Mouse (Mus musculus) C2C12 (cell line): Measurements from ENCODE around the gene Vps13c. TPM values are rescaled to one million over a fixed set of nuclear protein-coding genes. Genes with fewer than 3 reads are reported as not detected.

Experiments used
- H3K27me3 ChIP-seq: one replicate; pipeline ENCODE4 v1.6.1; 2011; ENCODE audit not compliant: control insufficient read depth, insufficient read depth, insufficient read length
- H3K36me3 ChIP-seq: one replicate; pipeline ENCODE4 v1.6.1; 2011; ENCODE audit not compliant: control insufficient read depth, insufficient read depth
- H3K4me3 ChIP-seq: one replicate; pipeline ENCODE4 v1.5.1; 2011; ENCODE audit warnings: mild to moderate bottlenecking, control low read depth; ENCODE audit not compliant: poor library complexity, insufficient read depth, severe bottlenecking
- H3K79me2 ChIP-seq: one replicate; pipeline ENCODE4 v1.6.1; 2011; ENCODE audit not compliant: control insufficient read depth, insufficient read depth
- H3K79me3 ChIP-seq: one replicate; pipeline ENCODE4 v1.6.1; 2011; ENCODE audit warnings: low read depth, control low read depth
- H3ac ChIP-seq: one replicate; pipeline ENCODE3; 2011; ENCODE audit warnings: low read depth; ENCODE audit not compliant: control insufficient read depth, insufficient read length
- CEBPB ChIP-seq: IDR thresholded peaks from one replicate; pipeline ENCODE4 v1.6.1; 2011; ENCODE audit warnings: low read depth, mild to moderate bottlenecking, control low read depth, moderate library complexity
- CTCF ChIP-seq: IDR thresholded peaks from one replicate; pipeline ENCODE4 v1.5.1; 2011; ENCODE audit not compliant: control insufficient read depth, insufficient read depth, insufficient read length
- FOSL1 ChIP-seq: IDR thresholded peaks from one replicate; pipeline ENCODE4 v1.8.0; 2011; ENCODE audit warnings: mild to moderate bottlenecking, low read length; ENCODE audit not compliant: poor library complexity, insufficient read depth, severe bottlenecking
- MAX ChIP-seq: IDR thresholded peaks from one replicate; pipeline ENCODE4 v1.6.1; 2011; ENCODE audit warnings: mild to moderate bottlenecking, control low read depth
- MYOD1 ChIP-seq: IDR thresholded peaks from one replicate; pipeline ENCODE4 v1.6.1; 2011; ENCODE audit warnings: low read depth; ENCODE audit not compliant: control insufficient read depth, insufficient read length
- MYOG ChIP-seq: IDR thresholded peaks from one replicate; pipeline ENCODE4 v1.6.1; 2011; ENCODE audit not compliant: control insufficient read depth, insufficient read length; ENCODE audit errors: extremely low read depth
- USF1 ChIP-seq: IDR thresholded peaks from one replicate; pipeline ENCODE4 v1.6.1; 2011; ENCODE audit warnings: low read depth, mild to moderate bottlenecking, control low read depth, moderate library complexity
- polyA plus RNA-seq: library from polyadenylated mRNA; unstranded; fragments of >200 nt; fragmentation: generic; extraction: Trizol; gene quantifications from one replicate; pipeline ENCODE4 v1.2.1, GENCODE M21; 2012; ENCODE audit warnings: missing spikeins

Vps13c gene
- polyA plus RNA-seq, 1 experiment = 5.2 TPM

- H3K79me2 ChIP-seq = no peaks in the 10 kb centered on the region
Observed at GRCm38 (mm10) chr9:67865411-67865810, 25.2 kb downstream of the Vps13c start.

GRCm38 (mm10) chr9:67867411-67867810 lies 27.2 kb downstream of the Vps13c start:
- Histone ChIP-seq H3ac (no peak overlapping the region), H3K27me3 (no peaks in the 10 kb centered on the region), H3K79me3 (no peaks in the 10 kb centered on the region), H3K4me3 (no peak overlapping the region), H3K36me3 (no peaks in the 10 kb centered on the region), H3K79me2 (no peaks in the 10 kb centered on the region)
- TF ChIP-seq MYOD1 (no peak), CEBPB (no peak), MAX (no peak), USF1 (no peak), FOSL1 (no peak), CTCF (no peak), MYOG (no peak)

More at GRCm38 (mm10) chr9:67865411-67865810, 25.2 kb downstream of the Vps13c start:
- no peak overlapping the region for H3K4me3 ChIP-seq
- H3K27me3 ChIP-seq = no peaks in the 10 kb centered on the region
- H3K36me3 ChIP-seq = no peaks in the 10 kb centered on the region
- TF ChIP-seq CEBPB = no peak
- no peak for TF ChIP-seq CTCF
- TF ChIP-seq MAX = no peak
- no peak for TF ChIP-seq MYOD1
- no peak for TF ChIP-seq USF1
- TF ChIP-seq FOSL1 = no peak
- TF ChIP-seq MYOG = no peak
- no peak overlapping the region for H3ac ChIP-seq
- no peaks in the 10 kb centered on the region for H3K79me3 ChIP-seq

GRCm38 (mm10) chr9:67869691-67870450 lies 29.7 kb downstream of the Vps13c start:
- H3ac ChIP-seq = no peak overlapping the region
- no peaks in the 10 kb centered on the region for H3K27me3 ChIP-seq
- TF ChIP-seq CEBPB (no peak), MYOG (no peak), USF1 (no peak), FOSL1 (no peak), MAX (no peak), CTCF (no peak), MYOD1 (no peak)
- H3K79me2 ChIP-seq = no peaks in the 10 kb centered on the region
- H3K4me3 ChIP-seq = no peak overlapping the region
- no peaks in the 10 kb centered on the region for H3K79me3 ChIP-seq
- H3K36me3 ChIP-seq = no peaks in the 10 kb centered on the region

GRCm38 (mm10) chr9:67874522-67875222 lies 34.5 kb downstream of the Vps13c start:
- TF ChIP-seq CTCF (no peak), FOSL1 (no peak)
- Histone ChIP-seq H3K27me3 (no peaks in the 10 kb centered on the region), H3ac (no peak overlapping the region), H3K4me3 (no peak overlapping the region), H3K79me2 (no peaks in the 10 kb centered on the region), H3K36me3 (no peaks in the 10 kb centered on the region), H3K79me3 (no peaks in the 10 kb centered on the region)

- Histone ChIP-seq H3K36me3 (no peaks in the 10 kb centered on the region), H3K79me2 (no peaks in the 10 kb centered on the region)
Observed at GRCm38 (mm10) chr9:67875337-67875736, 35.1 kb downstream of the Vps13c start.

GRCm38 (mm10) chr9:67877081-67877718 lies 37.0 kb downstream of the Vps13c start:
- H3K27me3 ChIP-seq = no peaks in the 10 kb centered on the region
- H3K79me3 ChIP-seq = no peaks in the 10 kb centered on the region
- no peak overlapping the region for H3ac ChIP-seq
- H3K4me3 ChIP-seq = no peak overlapping the region
- H3K36me3 ChIP-seq = no peaks in the 10 kb centered on the region
- TF ChIP-seq MYOG (no peak), CEBPB (no peak), CTCF (no peak), FOSL1 (no peak), MAX (no peak), USF1 (no peak), MYOD1 (no peak)
- H3K79me2 ChIP-seq = no peaks in the 10 kb centered on the region

More at GRCm38 (mm10) chr9:67875337-67875736, 35.1 kb downstream of the Vps13c start:
- Histone ChIP-seq H3K4me3 (no peak overlapping the region), H3ac (no peak overlapping the region), H3K79me3 (no peaks in the 10 kb centered on the region), H3K27me3 (no peaks in the 10 kb centered on the region)
- TF ChIP-seq MYOD1 = no peak
- TF ChIP-seq CTCF = peak; percentile 63
